Mouse (Mus musculus): ENCODE measurements around the gene Tmem218. TPM values are rescaled to one million over a fixed set of nuclear protein-coding genes. Genes with fewer than 3 reads are reported as not detected.

Tmem218 gene
- polyA plus RNA-seq, 1 experiment from 2014 or later = 11.4 TPM

DNA sequence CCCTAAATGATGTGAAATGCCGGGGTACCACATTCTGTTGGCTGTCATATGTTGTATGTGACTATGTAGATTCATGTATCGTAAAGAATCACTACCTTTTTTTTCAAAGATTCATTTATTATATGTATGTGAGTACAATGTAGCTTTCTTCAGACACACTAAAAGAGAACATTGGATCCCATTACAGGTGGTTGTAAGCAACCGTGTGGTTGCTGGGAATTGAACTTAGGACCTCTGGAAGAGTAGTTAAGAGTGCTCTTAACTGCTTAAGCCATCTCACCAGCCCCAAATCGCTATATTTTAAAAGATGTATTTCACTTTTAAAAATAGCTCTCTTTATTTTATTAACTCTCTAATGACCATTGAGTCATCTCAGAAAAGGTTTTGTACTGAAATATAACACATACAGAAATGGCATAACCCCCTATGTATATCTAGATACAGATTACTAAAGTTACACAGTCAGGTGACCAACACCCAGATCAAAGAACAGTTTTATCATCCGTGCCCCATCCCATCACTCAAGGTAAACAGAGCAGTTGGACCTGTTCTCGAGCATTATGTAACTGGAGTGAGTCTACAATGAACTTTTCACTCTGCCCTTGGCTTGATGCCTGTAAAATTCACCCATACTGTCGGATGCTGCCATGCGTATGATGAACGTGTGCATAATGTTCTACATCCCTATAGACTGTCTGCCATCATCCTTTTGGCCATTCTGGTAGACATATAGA is 6.5 kb downstream of the Tmem218 start:
- Histone ChIP-seq H3K9ac (ENCODE audit: low read length) (no peak overlapping the region), H3K36me3 (ENCODE audit: control insufficient read depth, insufficient read depth, low read length) (no peaks in the 10 kb centered on the region), H3K9me3 (ENCODE audit: control insufficient read depth, low read length) (no peaks in the 10 kb centered on the region), H3K4me1 (ENCODE audit: control insufficient read depth, insufficient read depth, low read length) (no peaks in the 10 kb centered on the region), H3K27ac (replicated peaks; ENCODE audit: low read depth, low read length) (no peak overlapping the region), H3K27me3 (ENCODE audit: control insufficient read depth, insufficient read depth, low read length) (no peaks in the 10 kb centered on the region), H3K4me2 (ENCODE audit: low read depth, severe bottlenecking) (no peak overlapping the region), H3K4me3 (ENCODE audit: low read depth, low read length) (no peak overlapping the region)
- 88% methylated on average over 9 of the region's 9 CpGs for WGBS
- no peak for ATAC-seq (ENCODE audit: insufficient number of reproducible peaks, low FRiP score, low TSS enrichment, low read depth)
- no peak for DNase-seq (ENCODE audit: low spot score)

DNA sequence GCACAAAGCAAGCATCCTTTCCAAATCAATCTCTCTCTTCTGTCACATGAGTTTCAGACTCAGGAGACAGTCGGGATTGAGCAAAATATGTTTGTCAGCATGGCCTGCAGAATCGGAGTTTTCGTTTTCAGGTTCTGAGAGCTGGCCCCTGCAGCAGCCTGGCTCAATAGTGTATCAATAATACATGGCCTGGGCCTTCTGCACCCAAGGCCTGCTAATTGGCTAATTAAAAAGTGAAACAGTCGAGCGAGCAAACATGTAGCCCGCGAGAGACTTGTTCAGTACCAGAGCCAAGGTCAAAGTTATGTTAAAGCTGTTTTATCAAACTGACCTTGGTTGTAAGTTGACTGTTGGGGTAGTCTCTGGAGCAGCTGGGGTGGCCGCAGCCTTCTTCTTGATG is 12.7 kb downstream of the Tmem218 start:
- Histone ChIP-seq H3K27me3 (ENCODE audit: control insufficient read depth, insufficient read depth, low read length) (no peaks in the 10 kb centered on the region), H3K4me2 (ENCODE audit: low read depth, severe bottlenecking) (no peak overlapping the region), H3K27ac (replicated peaks; ENCODE audit: low read depth, low read length) (no peak overlapping the region), H3K9ac (ENCODE audit: low read length) (no peak overlapping the region), H3K36me3 (ENCODE audit: control insufficient read depth, insufficient read depth, low read length) (no peaks in the 10 kb centered on the region), H3K4me3 (ENCODE audit: low read depth, low read length) (no peak overlapping the region), H3K9me3 (ENCODE audit: control insufficient read depth, low read length) (no peaks in the 10 kb centered on the region), H3K4me1 (ENCODE audit: control insufficient read depth, insufficient read depth, low read length) (no peaks in the 10 kb centered on the region)
- 85% methylated on average over 8 of the region's 8 CpGs for WGBS
- ATAC-seq (ENCODE audit: insufficient number of reproducible peaks, low FRiP score, low TSS enrichment, low read depth) (no peak), DNase-seq (ENCODE audit: low spot score) (no peak)

DNA sequence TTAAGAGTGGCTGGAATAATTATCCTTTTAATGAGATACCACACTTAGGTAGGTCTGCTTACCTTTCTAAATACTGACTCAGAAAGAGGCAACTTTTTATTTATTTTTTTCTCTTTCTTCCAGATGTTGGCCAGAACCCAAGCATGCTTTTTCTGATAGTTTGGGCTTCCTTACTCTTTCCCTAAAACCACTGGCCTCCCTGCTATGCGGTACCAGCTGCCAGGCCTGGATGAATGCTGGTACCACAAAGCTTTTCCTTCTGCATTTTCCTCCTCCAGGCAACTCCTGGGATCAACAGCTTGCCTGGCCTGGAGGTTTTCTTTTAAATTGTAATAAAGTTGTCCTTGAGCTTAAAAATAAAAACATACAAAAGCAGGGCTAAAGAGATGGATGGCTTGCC is 17.6 kb downstream of the Tmem218 start:
- WGBS = 89% methylated on average over 1 of the region's 1 CpGs
- H3K27me3 ChIP-seq (ENCODE audit: control insufficient read depth, insufficient read depth, low read length) = 0 out of 2 replicates have a peak, but pooled peaks cover 2% of the 10 kb centered on the region
- no peaks in the 10 kb centered on the region; the same call in 1 of the 2 replicates for H3K36me3 ChIP-seq (ENCODE audit: control insufficient read depth, insufficient read depth, low read length)
- no peaks in the 10 kb centered on the region for H3K4me1 ChIP-seq (ENCODE audit: control insufficient read depth, insufficient read depth, low read length)
- H3K27ac ChIP-seq (replicated peaks; ENCODE audit: low read depth, low read length) = no peak overlapping the region
- DNase-seq (ENCODE audit: low spot score) = no peak
- H3K9ac ChIP-seq (ENCODE audit: low read length) = no peak overlapping the region
- H3K9me3 ChIP-seq (ENCODE audit: control insufficient read depth, low read length) = no peaks in the 10 kb centered on the region
- H3K4me3 ChIP-seq (ENCODE audit: low read depth, low read length) = no peak overlapping the region
- no peak overlapping the region for H3K4me2 ChIP-seq (ENCODE audit: low read depth, severe bottlenecking)
- no peak for ATAC-seq (ENCODE audit: insufficient number of reproducible peaks, low FRiP score, low TSS enrichment, low read depth)

DNA sequence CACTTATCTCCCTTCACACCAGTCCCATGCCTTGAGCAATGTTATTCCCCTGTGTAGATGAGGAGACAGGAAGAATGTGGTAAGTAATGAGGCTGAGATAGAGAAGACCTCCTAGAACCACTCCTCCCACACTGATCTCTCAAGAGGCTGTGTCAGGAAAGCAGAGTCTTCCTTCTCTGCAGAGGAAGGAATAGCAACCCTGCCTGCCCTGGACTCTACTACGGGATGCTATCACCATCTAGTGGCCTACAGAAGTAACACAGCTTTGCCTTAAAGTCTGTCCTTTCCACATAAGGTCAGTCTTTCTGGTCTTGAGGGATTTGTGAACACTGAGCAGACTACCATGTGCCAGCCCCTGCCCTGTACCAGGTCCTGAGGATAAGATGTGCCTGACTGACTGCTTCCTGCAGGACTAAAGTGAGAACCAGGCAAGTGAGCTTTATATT is 21.9 kb downstream of the Tmem218 start:
- WGBS = 4% methylated on average over 1 of the region's 1 CpGs
- DNase-seq (ENCODE audit: low spot score) = peak; percentile 65
- Histone ChIP-seq H3K4me2 (ENCODE audit: low read depth, severe bottlenecking) (no peak overlapping the region), H3K4me1 (ENCODE audit: control insufficient read depth, insufficient read depth, low read length) (no peaks in the 10 kb centered on the region), H3K27ac (replicated peaks; ENCODE audit: low read depth, low read length) (no peak overlapping the region), H3K9me3 (ENCODE audit: control insufficient read depth, low read length) (no peaks in the 10 kb centered on the region), H3K4me3 (ENCODE audit: low read depth, low read length) (no peak overlapping the region), H3K36me3 (ENCODE audit: control insufficient read depth, insufficient read depth, low read length) (no peaks in the 10 kb centered on the region; the same call in 1 of the 2 replicates), H3K9ac (ENCODE audit: low read length) (no peak overlapping the region), H3K27me3 (ENCODE audit: control insufficient read depth, insufficient read depth, low read length) (0 out of 2 replicates have a peak, but pooled peaks cover 2% of the 10 kb centered on the region)
- ATAC-seq (ENCODE audit: insufficient number of reproducible peaks, low FRiP score, low TSS enrichment, low read depth) = peak; percentile 60; the same call in 1 of the 2 replicates

DNA sequence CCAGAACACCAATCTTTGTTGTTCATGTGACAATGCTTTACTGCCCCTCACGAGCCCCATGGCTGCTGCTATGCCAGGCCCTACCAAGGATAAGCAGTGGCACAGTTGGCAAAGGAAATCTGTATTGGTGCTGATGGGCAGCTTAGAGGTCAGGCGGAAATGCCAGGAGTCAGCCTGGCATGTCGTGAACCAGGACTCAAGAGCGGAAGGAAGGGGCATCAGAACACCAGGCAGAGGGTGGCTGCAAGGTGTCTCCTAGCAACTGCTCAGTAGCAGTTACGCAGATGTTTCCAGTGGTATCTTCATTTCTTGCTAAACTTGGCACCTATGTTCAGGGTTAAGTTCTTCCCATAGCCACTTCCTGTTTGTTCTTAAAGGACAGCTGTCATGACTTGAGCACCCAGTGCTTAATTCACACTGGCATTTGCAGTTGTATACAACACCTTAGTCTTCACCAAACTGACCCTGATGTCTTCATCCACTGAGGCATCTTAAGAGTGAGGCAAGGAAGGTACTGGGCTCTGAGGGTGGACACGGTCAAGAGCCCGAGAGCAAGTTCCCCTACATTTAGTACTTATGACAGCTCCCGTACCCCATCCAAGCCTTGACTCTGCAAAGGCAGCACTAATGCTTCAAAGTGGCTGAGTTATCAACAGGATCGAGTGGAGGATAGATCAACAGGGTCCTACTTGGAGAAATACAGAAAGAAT is 22.6 kb downstream of the Tmem218 start:
- ATAC-seq (ENCODE audit: insufficient number of reproducible peaks, low FRiP score, low TSS enrichment, low read depth) (no peak), DNase-seq (ENCODE audit: low spot score) (no peak)
- Histone ChIP-seq H3K27me3 (ENCODE audit: control insufficient read depth, insufficient read depth, low read length) (0 out of 2 replicates have a peak, but pooled peaks cover 2% of the 10 kb centered on the region), H3K4me1 (ENCODE audit: control insufficient read depth, insufficient read depth, low read length) (no peaks in the 10 kb centered on the region), H3K36me3 (ENCODE audit: control insufficient read depth, insufficient read depth, low read length) (no peaks in the 10 kb centered on the region; the same call in 1 of the 2 replicates), H3K4me2 (ENCODE audit: low read depth, severe bottlenecking) (no peak overlapping the region), H3K27ac (replicated peaks; ENCODE audit: low read depth, low read length) (no peak overlapping the region), H3K9ac (ENCODE audit: low read length) (no peak overlapping the region), H3K4me3 (ENCODE audit: low read depth, low read length) (no peak overlapping the region), H3K9me3 (ENCODE audit: control insufficient read depth, low read length) (no peaks in the 10 kb centered on the region)
- WGBS = 88% methylated on average over 9 of the region's 9 CpGs

DNA sequence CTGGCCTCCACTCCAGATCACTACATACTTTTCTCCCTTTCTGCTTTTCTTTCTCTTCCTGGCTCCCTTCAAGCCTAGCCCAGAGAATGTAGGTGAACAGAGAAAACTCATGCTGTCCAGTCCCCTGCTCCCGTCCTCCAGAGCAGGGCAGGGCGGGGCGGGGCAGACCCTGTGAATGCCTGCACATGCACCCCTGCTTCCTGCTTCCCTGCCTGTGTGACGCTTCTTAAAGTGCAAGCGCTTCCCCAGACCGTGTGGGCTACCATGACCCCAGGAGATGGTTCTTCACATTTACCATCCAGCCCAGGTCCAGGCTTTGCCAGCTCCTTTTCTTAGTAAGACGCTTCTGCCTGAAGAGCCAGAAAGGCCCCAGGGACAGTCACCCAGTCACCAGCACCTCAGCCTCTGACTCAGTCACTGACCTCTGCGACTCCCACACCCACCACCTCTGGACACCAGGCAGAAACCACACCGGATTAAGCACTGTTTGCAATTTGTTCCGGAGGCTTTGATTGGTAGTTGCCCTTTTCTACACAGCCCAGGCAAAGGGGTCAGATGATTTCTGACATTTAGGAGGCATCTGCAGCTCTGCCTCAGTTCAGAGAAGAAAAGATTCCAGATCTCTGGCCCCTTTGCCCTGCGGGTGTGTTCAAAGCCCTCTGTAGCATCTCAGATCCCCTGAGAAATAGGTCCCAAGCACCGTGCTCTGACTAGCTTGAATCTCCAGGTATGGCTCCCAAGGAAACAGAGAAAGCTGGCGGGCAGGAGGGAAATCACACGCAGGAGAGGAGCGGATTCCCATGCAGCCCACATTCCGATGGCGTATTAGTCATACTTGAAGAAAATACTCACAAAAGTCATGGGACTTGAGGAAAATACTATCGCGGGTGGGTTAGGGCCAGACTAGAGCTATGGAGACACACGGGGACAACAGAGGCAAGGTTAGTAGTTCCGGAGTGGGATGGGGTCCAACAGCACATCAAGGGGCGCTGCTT is 24.5 kb downstream of the Tmem218 start:
- H3K27ac ChIP-seq (replicated peaks; ENCODE audit: low read depth, low read length) = no peak overlapping the region
- no peak for DNase-seq (ENCODE audit: low spot score)
- H3K36me3 ChIP-seq (ENCODE audit: control insufficient read depth, insufficient read depth, low read length) = no peaks in the 10 kb centered on the region; the same call in 1 of the 2 replicates
- H3K4me2 ChIP-seq (ENCODE audit: low read depth, severe bottlenecking) = no peak overlapping the region
- H3K9ac ChIP-seq (ENCODE audit: low read length) = no peak overlapping the region
- H3K27me3 ChIP-seq (ENCODE audit: control insufficient read depth, insufficient read depth, low read length) = 0 out of 2 replicates have a peak, but pooled peaks cover 2% of the 10 kb centered on the region
- no peak overlapping the region for H3K4me3 ChIP-seq (ENCODE audit: low read depth, low read length)
- no peaks in the 10 kb centered on the region for H3K4me1 ChIP-seq (ENCODE audit: control insufficient read depth, insufficient read depth, low read length)
- no peaks in the 10 kb centered on the region for H3K9me3 ChIP-seq (ENCODE audit: control insufficient read depth, low read length)
- ATAC-seq (ENCODE audit: insufficient number of reproducible peaks, low FRiP score, low TSS enrichment, low read depth) = no peak
- 63% methylated on average over 22 of the region's 22 CpGs for WGBS

DNA sequence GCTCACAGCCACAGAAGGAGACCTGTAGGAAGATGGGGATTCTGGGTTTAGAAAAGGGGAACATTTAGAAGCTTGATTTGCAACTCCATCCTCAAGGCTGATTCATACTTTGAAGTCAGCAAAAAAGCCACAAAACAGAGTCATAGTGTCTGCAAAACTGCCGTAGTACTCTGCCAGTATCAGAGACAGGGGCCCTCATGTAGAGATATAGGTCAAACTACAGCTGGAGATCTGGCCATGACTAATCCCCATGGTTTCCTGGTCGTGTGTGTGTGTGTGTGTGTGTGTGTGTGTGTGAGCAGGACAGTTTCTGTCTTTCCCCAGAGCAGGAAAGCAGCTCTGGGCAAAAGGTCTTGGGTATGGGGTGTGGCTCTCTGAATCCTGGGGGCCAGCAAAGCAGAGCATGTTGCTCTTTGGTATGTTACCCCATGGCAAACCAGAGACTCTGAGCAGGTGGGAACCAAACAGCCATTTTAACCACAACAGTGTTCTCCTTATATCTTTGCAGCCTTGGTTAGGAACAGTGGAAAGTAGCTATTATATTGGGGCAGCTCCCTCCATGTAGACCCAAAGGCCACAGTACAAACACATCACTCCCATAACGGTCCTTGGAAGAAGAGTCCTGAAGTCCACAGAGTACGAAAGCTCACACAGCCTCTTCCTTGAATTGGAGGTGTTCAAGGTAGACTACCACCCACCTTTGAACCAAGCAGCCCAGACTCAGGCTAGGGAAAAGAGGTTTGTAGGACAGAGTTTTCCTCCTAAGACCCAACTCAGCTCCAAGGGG is 28.1 kb downstream of the Tmem218 start:
- ATAC-seq (ENCODE audit: insufficient number of reproducible peaks, low FRiP score, low TSS enrichment, low read depth) = no peak
- no peak overlapping the region for H3K4me3 ChIP-seq (ENCODE audit: low read depth, low read length)
- WGBS = 75% methylated on average over 4 of the region's 4 CpGs
- no peaks in the 10 kb centered on the region for H3K27me3 ChIP-seq (ENCODE audit: control insufficient read depth, insufficient read depth, low read length)
- no peak overlapping the region for H3K27ac ChIP-seq (replicated peaks; ENCODE audit: low read depth, low read length)
- no peak for DNase-seq (ENCODE audit: low spot score)
- no peaks in the 10 kb centered on the region for H3K9me3 ChIP-seq (ENCODE audit: control insufficient read depth, low read length)
- H3K36me3 ChIP-seq (ENCODE audit: control insufficient read depth, insufficient read depth, low read length) = no peaks in the 10 kb centered on the region
- no peak overlapping the region for H3K9ac ChIP-seq (ENCODE audit: low read length)
- no peak overlapping the region for H3K4me2 ChIP-seq (ENCODE audit: low read depth, severe bottlenecking)
- no peaks in the 10 kb centered on the region for H3K4me1 ChIP-seq (ENCODE audit: control insufficient read depth, insufficient read depth, low read length)

Measured in limb, embryonic 11.5 days (tissue).